ENCODE assay signal across 9 mouse cellular contexts in the genomic region with DNA sequence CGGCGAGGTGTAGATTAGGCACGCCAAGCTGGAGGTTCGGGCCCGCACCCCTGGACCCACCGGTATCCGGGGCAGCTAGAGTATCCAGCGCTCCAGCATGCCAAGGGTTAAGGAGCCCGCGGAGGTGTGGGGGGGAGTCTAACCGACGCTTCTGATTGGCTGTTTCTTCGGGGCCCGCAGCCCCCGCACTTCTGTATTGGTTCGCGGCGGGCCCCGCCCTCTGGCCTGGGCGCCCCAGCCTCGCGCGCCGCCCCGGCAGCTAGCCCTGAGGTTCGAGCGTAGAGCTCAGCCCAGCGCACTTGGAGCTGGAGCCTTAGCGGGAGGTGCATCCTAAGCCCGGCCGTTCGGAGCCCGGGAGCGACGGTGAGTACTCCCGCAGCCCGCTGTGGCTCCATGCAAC. TPM values are rescaled to one million over a fixed set of nuclear protein-coding genes. Genes with fewer than 3 reads are reported as not detected.
A peak's percentile ranks its signal among the peaks of the same experiment; 100 is the strongest.
DNase-seq lines count a peak whose midpoint lies in the region; ATAC-seq and TF ChIP-seq lines count a peak whose summit lies in the region.
"Had no signal": no experiment of that assay in that cellular context is flagged by ENCODE, and none has a peak within 500 bp of the region (broad histone marks: within the 10 kb centered on the region; RNA-seq: fewer than 3 reads in every experiment).

Gene Ece1, plus strand, starts transcription at position 219 of the 400 bp plus-strand sequence.

- peaks cover 2% of the 10 kb centered on the region; the same call in 1 of the 2 replicates for H3K4me1 ChIP-seq in bone marrow, adult 2 months (ENCODE audit: control insufficient read depth, insufficient read depth, low read length)
- H3K4me1 ChIP-seq in embryonic facial prominence, embryonic 14.5 days (ENCODE audit: control insufficient read depth, insufficient read depth, low read length) = peaks cover 40% of the 10 kb centered on the region
- H3K4me1 ChIP-seq in heart, adult 2 months (ENCODE audit: control insufficient read depth, insufficient read depth, low read length) = peaks cover 10% of the 10 kb centered on the region
- peaks cover 38% of the 10 kb centered on the region for H3K4me1 ChIP-seq in kidney, adult 2 months (ENCODE audit: control insufficient read depth, insufficient read depth, low read length)
- peaks cover 20% of the 10 kb centered on the region for H3K4me1 ChIP-seq in limb, embryonic 11.5 days (ENCODE audit: control insufficient read depth, insufficient read depth, low read length)
- H3K4me1 ChIP-seq in midbrain, embryonic 13.5 days (replicated peaks) = peaks cover 58% of the 10 kb centered on the region

- H3K27ac ChIP-seq in bone marrow, adult 2 months (ENCODE audit: control insufficient read depth, insufficient read depth, low read depth, low read length, poor library complexity) = peak within 1 kb of the TSS; percentile 69
- H3K27ac ChIP-seq in embryonic facial prominence, embryonic 14.5 days (replicated peaks; ENCODE audit: low read depth, low read length) = peak within 1 kb of the TSS; percentile 63
- peak within 1 kb of the TSS; percentile 85 for H3K27ac ChIP-seq in heart, adult 2 months
- H3K27ac ChIP-seq in kidney, adult 2 months (ENCODE audit: insufficient read depth, low read depth, low read length) = peak within 1 kb of the TSS; percentile 85
- no peak within 1 kb of the TSS; the same call in 1 of the 2 replicates for H3K27ac ChIP-seq in limb, embryonic 11.5 days (replicated peaks; ENCODE audit: low read depth, low read length)
- peak within 1 kb of the TSS; percentile 59 for H3K27ac ChIP-seq in midbrain, embryonic 13.5 days

- under 1% methylated on average over 37 of the region's 37 CpGs for WGBS in bone marrow, adult 2 months
- 0% methylated on average over 34 of the region's 37 CpGs for WGBS in embryonic facial prominence, embryonic 14.5 days
- under 1% methylated on average over 37 of the region's 37 CpGs for WGBS in heart, adult 2 months
- WGBS in kidney, adult 2 months = under 1% methylated on average over 37 of the region's 37 CpGs
- WGBS in limb, embryonic 11.5 days = under 1% methylated on average over 37 of the region's 37 CpGs
- WGBS in midbrain, embryonic 13.5 days = under 1% methylated on average over 37 of the region's 37 CpGs

- H3K9ac ChIP-seq in embryonic facial prominence, embryonic 14.5 days (ENCODE audit: low read depth, low read length) = peak within 1 kb of the TSS; percentile 81
- H3K9ac ChIP-seq in heart, adult 2 months (ENCODE audit: low read depth, low read length) = peak within 1 kb of the TSS; percentile 84
- peak within 1 kb of the TSS; percentile 71 for H3K9ac ChIP-seq in limb, embryonic 11.5 days (ENCODE audit: low read length)
- peak within 1 kb of the TSS; percentile 85 for H3K9ac ChIP-seq in midbrain, embryonic 13.5 days (replicated peaks)

- intact Hi-C loops in heart, adult 2 months (cut with DNase I) = no loop called here

- TF ChIP-seq EP300 in heart, adult 2 months (IDR thresholded peaks at IDR 0.05; ENCODE audit: insufficient read depth, low read depth, low read length) = no peak

- no peak for TF ChIP-seq CTCF in bone marrow, adult 2 months (IDR thresholded peaks at IDR 0.05; ENCODE audit: control insufficient read depth, insufficient read depth, low read length)
- TF ChIP-seq CTCF in heart, adult 2 months (IDR thresholded peaks at IDR 0.05) = 0 out of 2 replicates have a peak, but pooled peaks have one; percentile 2
- no peak for TF ChIP-seq CTCF in kidney, adult 2 months (conservative IDR thresholded peaks at IDR 0.05; ENCODE audit: insufficient read depth, insufficient read length, low read depth, low read length)

- H3K27me3 ChIP-seq in embryonic facial prominence, embryonic 14.5 days (replicated peaks; ENCODE audit: control insufficient read depth, insufficient read depth, low read length) = no peaks in the 10 kb centered on the region
- H3K27me3 ChIP-seq in heart, adult 2 months (ENCODE audit: control insufficient read depth, insufficient read depth, low read length) = no peaks in the 10 kb centered on the region
- H3K27me3 ChIP-seq in kidney, adult 2 months (replicated peaks; ENCODE audit: control insufficient read depth, insufficient read depth, low read length) = no peaks in the 10 kb centered on the region
- H3K27me3 ChIP-seq in limb, embryonic 11.5 days (ENCODE audit: control insufficient read depth, insufficient read depth, low read length) = no peaks in the 10 kb centered on the region
- H3K27me3 ChIP-seq in midbrain, embryonic 13.5 days = peaks cover 3% of the 10 kb centered on the region; the same call in 1 of the 2 replicates

- H3K9me3 ChIP-seq in embryonic facial prominence, embryonic 14.5 days (ENCODE audit: control insufficient read depth, low read length) = 0 out of 2 replicates have a peak, but pooled peaks cover 4% of the 10 kb centered on the region
- H3K9me3 ChIP-seq in limb, embryonic 11.5 days (ENCODE audit: control insufficient read depth, low read length) = no peaks in the 10 kb centered on the region
- no peaks in the 10 kb centered on the region for H3K9me3 ChIP-seq in midbrain, embryonic 13.5 days
- H3K9me3 ChIP-seq: G1E had no signal

- TF ChIP-seq POLR2A in bone marrow, adult 2 months (IDR thresholded peaks at IDR 0.05; ENCODE audit: borderline replicate concordance, control insufficient read depth, low read depth, low read length) = peak; percentile 48; the same call in 1 of the 2 replicates
- peak; percentile 90 for TF ChIP-seq POLR2A in heart, adult 2 months (IDR thresholded peaks at IDR 0.05; ENCODE audit: insufficient read depth, low read depth, low read length)
- TF ChIP-seq POLR2A in kidney, adult 2 months (IDR thresholded peaks at IDR 0.05; ENCODE audit: low read depth, low read length) = peak; percentile 72

- DNase-seq in 3T3-L1 (ENCODE audit: low read depth, low spot score) = peak; percentile 87
- peak; percentile 97 for DNase-seq in embryonic facial prominence, embryonic 14.5 days (ENCODE audit: low spot score)
- peak; percentile 93 to 95 for DNase-seq in heart, adult 2 months
- DNase-seq in kidney, adult 2 months = peak; percentile 96
- DNase-seq in limb, embryonic 11.5 days (ENCODE audit: low spot score) = peak; percentile 94
- peak; percentile 75 for DNase-seq in spleen, adult 12 weeks (ENCODE audit: low spot score)

- peak; percentile 95 for ATAC-seq in embryonic facial prominence, embryonic 14.5 days (ENCODE audit: low read depth)
- peak; percentile 94 for ATAC-seq in limb, embryonic 11.5 days (ENCODE audit: insufficient number of reproducible peaks, low FRiP score, low TSS enrichment, low read depth)
- ATAC-seq in midbrain, embryonic 13.5 days = peak; percentile 89

- peak within 1 kb of the TSS; percentile 71 for H3K4me3 ChIP-seq in bone marrow, adult 2 months (replicated peaks; ENCODE audit: control insufficient read depth, low read depth, low read length)
- peak within 1 kb of the TSS; percentile 82 for H3K4me3 ChIP-seq in embryonic facial prominence, embryonic 14.5 days (ENCODE audit: low read depth, low read length)
- H3K4me3 ChIP-seq in heart, adult 2 months = peak within 1 kb of the TSS; percentile 82
- peak within 1 kb of the TSS; percentile 97 for H3K4me3 ChIP-seq in kidney, adult 2 months (ENCODE audit: insufficient read depth, low read depth, low read length)
- H3K4me3 ChIP-seq in limb, embryonic 11.5 days (ENCODE audit: low read depth, low read length) = peak within 1 kb of the TSS; percentile 58
- H3K4me3 ChIP-seq in midbrain, embryonic 13.5 days (replicated peaks) = peak within 1 kb of the TSS; percentile 76

- no peaks in the 10 kb centered on the region for H3K36me3 ChIP-seq in embryonic facial prominence, embryonic 14.5 days (ENCODE audit: control insufficient read depth, insufficient read depth, low read length)
- H3K36me3 ChIP-seq in heart, adult 2 months (ENCODE audit: control insufficient read depth, insufficient read depth, low read length) = no peaks in the 10 kb centered on the region
- no peaks in the 10 kb centered on the region for H3K36me3 ChIP-seq in kidney, adult 2 months (ENCODE audit: control insufficient read depth, insufficient read depth, low read length)
- H3K36me3 ChIP-seq in limb, embryonic 11.5 days (ENCODE audit: control insufficient read depth, insufficient read depth, low read length) = no peaks in the 10 kb centered on the region
- H3K36me3 ChIP-seq in midbrain, embryonic 13.5 days = no peaks in the 10 kb centered on the region
- H3K36me3 ChIP-seq: G1E had no signal

- H3K4me2 ChIP-seq in embryonic facial prominence, embryonic 14.5 days (ENCODE audit: low read depth, low read length) = peak within 1 kb of the TSS; percentile 82
- H3K4me2 ChIP-seq in limb, embryonic 11.5 days (ENCODE audit: low read depth, severe bottlenecking) = peak within 1 kb of the TSS; percentile 59
- H3K4me2 ChIP-seq in midbrain, embryonic 13.5 days (replicated peaks) = peak within 1 kb of the TSS; percentile 79

- H3K79me2 ChIP-seq in heart, adult 2 months (replicated peaks; ENCODE audit: control insufficient read depth, insufficient read depth, low read length) = no peaks in the 10 kb centered on the region

RNA-seq across cellular contexts. Expression of gene Ece1, which starts in this region (rescaled TPM):
- 4.3 and 7.3 TPM in 2 replicates for polyA plus RNA-seq in bone marrow, adult 2 months (2011; ENCODE audit: insufficient read depth, insufficient read length, low replicate concordance, missing spikeins)
- 57.8 and 62.1 TPM in 2 replicates for polyA plus RNA-seq in embryonic facial prominence, embryonic 14.5 days (2014; fragmentation: Nextera tagmentation; extraction: Ambion mirVana)
- total RNA-seq in heart, adult 2 months (2021) = 100 to 1,000 TPM; 102 to 120 TPM
- 23.3 and 27.3 TPM in 2 replicates for polyA plus RNA-seq in heart, adult 2 months (2012; rRNA removed)
- 30.7 and 33.7 TPM in 2 replicates for polyA plus RNA-seq in kidney, adult 2 months (2012; rRNA removed)
- polyA plus RNA-seq in limb, embryonic 11.5 days (2014; fragmentation: Nextera tagmentation; extraction: Ambion mirVana) = 38.0 and 39.0 TPM in 2 replicates
- 12.7 and 19.4 TPM in 2 replicates for polyA plus RNA-seq in midbrain, embryonic 13.5 days (2015; fragmentation: Nextera tagmentation; extraction: Ambion mirVana)
